ENCODE assay signal across 9 mouse cellular contexts in the genomic region with DNA sequence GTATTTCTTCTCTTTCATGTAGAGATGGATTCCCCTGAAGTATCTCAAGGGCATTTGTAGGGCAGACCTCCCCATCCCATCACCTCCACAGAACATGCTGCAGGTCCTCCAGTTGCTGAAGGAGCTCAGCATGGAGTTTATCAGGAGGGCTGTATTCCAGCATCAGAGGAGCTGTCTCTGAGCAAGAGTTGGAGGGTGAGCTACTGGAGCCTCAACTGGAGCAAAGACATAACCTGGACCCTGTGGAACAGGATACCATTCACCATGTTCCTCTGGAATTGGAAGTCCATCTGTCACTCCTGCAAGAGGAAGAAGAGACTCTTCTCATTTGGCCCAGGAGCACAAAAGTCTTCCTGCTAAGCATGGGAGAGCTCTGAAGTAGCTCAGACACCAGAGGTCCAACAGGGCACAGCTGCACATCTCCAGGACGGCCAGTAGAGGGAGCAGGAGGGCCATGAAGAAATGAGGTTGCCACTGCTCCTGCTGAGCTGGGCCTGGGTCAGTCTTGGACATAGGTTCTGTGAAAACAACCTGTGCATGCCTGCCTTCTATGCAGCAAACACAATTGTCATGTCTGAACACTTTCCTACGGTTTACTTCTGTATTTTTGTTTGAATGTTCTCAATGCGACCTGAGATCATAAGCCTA. TPM values are rescaled to one million over a fixed set of nuclear protein-coding genes. Genes with fewer than 3 reads are reported as not detected.
DNase-seq lines count a peak whose midpoint lies in the region; ATAC-seq and TF ChIP-seq lines count a peak whose summit lies in the region.
"Had no signal": no experiment of that assay in that cellular context is flagged by ENCODE, and none has a peak within 500 bp of the region (broad histone marks: within the 10 kb centered on the region; RNA-seq: fewer than 3 reads in every experiment).

No protein-coding gene starts in this region.

- no peaks in the 10 kb centered on the region for H3K9me3 ChIP-seq in hindbrain, embryonic 13.5 days

- WGBS in hindbrain, embryonic 13.5 days = 24% methylated on average over 3 of the region's 3 CpGs

- ATAC-seq in Patski = peak; percentile 78
- peak; percentile 83; the same call in 1 of the 2 replicates for ATAC-seq in hindbrain, embryonic 13.5 days (ENCODE audit: low FRiP score)

- POLR2A ChIA-PET in Patski (lab: Charles Lee) = no interaction called here

- CTCF ChIA-PET in Patski (lab: Charles Lee) = interaction anchor here (0.7 to 4.2 kb wide), 12 partner anchors 9 to 125 kb away, joined by 3 to 62 read pairs (median 5); a partner anchor contains a TSS

- H3K27ac ChIP-seq in hindbrain, embryonic 13.5 days = no peak overlapping the region
- H3K27ac ChIP-seq: macrophage had no signal

- H3K4me2 ChIP-seq in hindbrain, embryonic 13.5 days = no peak overlapping the region

- no peaks in the 10 kb centered on the region for H3K4me1 ChIP-seq in hindbrain, embryonic 13.5 days (replicated peaks)

- peaks cover 14% of the 10 kb centered on the region for H3K27me3 ChIP-seq in Patski
- 0 out of 2 replicates have a peak, but pooled peaks cover 4% of the 10 kb centered on the region for H3K27me3 ChIP-seq in hindbrain, embryonic 13.5 days

- H3K4me3 ChIP-seq in hindbrain, embryonic 13.5 days = no peak overlapping the region

- TF ChIP-seq CTCF in Patski (IDR thresholded peaks at IDR 0.05) = peak; percentile 95

- no peak overlapping the region for H3K9ac ChIP-seq in hindbrain, embryonic 13.5 days

- no peaks in the 10 kb centered on the region for H3K36me3 ChIP-seq in hindbrain, embryonic 13.5 days

- in situ Hi-C loops in Patski (cut with MboI; ENCODE audit: low pct_unique_long_range_greater_than_20kb) = no loop called here

- no peak for DNase-seq in Patski (ENCODE audit: low read depth, low spot score)
- DNase-seq in cerebellum, adult 9-10 months = peak; percentile 81
- peak; percentile 14 to 51 for DNase-seq in frontal cortex, postnatal 14 days (ENCODE audit: low spot score in 2 of 2)
- peak; percentile 38 for DNase-seq in layer of hippocampus, adult 9-11 months
- peak; percentile 83 for DNase-seq in lung, postnatal 25 days (ENCODE audit: low spot score)
- peak; percentile 91 for DNase-seq in retina, embryonic 14.5 days (ENCODE audit: low spot score)
- peak; percentile 78 for DNase-seq in thymus, postnatal 25 days

RNA-seq across cellular contexts. Expression of a gene that starts 5.2 kb away (rescaled TPM):
- polyA plus RNA-seq in Patski (2021) = not detected
- polyA plus RNA-seq in hindbrain, embryonic 13.5 days (2015; fragmentation: Nextera tagmentation; extraction: Ambion mirVana) = not detected in 2 replicates
- polyA plus RNA-seq: macrophage had no signal

RNA-seq across cellular contexts. Expression of a gene that starts 12.6 kb away (rescaled TPM):
- not detected for polyA plus RNA-seq in Patski (2021)
- not detected in 2 replicates for polyA plus RNA-seq in hindbrain, embryonic 13.5 days (2015; fragmentation: Nextera tagmentation; extraction: Ambion mirVana)
- polyA plus RNA-seq: macrophage had no signal

RNA-seq across cellular contexts. Expression of a gene that starts 19.6 kb away (rescaled TPM):
- not detected for polyA plus RNA-seq in Patski (2021)
- polyA plus RNA-seq in hindbrain, embryonic 13.5 days (2015; fragmentation: Nextera tagmentation; extraction: Ambion mirVana) = not detected in 2 replicates
- polyA plus RNA-seq: macrophage had no signal

RNA-seq across cellular contexts. Expression of a gene that starts 25.2 kb away (rescaled TPM):
- 1.3 TPM for polyA plus RNA-seq in Patski (2021)
- 1.6 and 2.6 TPM in 2 replicates for polyA plus RNA-seq in hindbrain, embryonic 13.5 days (2015; fragmentation: Nextera tagmentation; extraction: Ambion mirVana)
- polyA plus RNA-seq: macrophage had no signal

RNA-seq across cellular contexts. Expression of a gene that starts 25.9 kb away (rescaled TPM):
- 18.2 TPM for polyA plus RNA-seq in Patski (2021)
- 129 and 130 TPM in 2 replicates for polyA plus RNA-seq in hindbrain, embryonic 13.5 days (2015; fragmentation: Nextera tagmentation; extraction: Ambion mirVana)
